Mouse (Mus musculus): Measurements from ENCODE around the gene Pfas.

DNA sequence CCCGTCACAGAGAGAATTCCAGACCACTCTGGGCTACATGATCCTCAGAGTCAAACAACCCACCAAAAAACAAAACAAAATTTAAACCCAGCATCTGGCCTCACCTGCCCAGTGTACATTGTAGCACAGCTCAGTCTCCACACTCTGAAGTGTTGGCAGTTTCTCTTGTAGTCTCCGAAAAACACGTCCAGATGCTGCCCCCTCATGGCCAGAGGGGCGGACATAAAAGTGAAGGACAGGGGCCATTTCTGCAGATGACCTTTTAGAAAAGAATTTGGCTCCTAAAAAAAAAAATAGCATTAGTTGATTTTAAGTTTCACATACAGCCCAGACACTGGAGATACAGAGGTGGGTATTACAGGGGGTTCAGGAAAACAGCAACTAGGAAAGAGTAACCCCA is 4.7 kb downstream of the Pfas start:
- TF ChIP-seq CTCF (IDR thresholded peaks at IDR 0.05; ENCODE audit: control insufficient read depth, insufficient read depth, insufficient replicate concordance, low read depth, low read length) (peak; percentile 22; the same call in 1 of the 2 replicates), POLR2A (IDR thresholded peaks at IDR 0.05; ENCODE audit: control insufficient read depth, low read depth, low read length) (no peak)

Data from testis, adult 2 months (tissue).